Mouse (Mus musculus): ENCODE results near the gene Tsr1. TPM values are rescaled to one million over a fixed set of nuclear protein-coding genes. Genes with fewer than 3 reads are reported as not detected.

Gene Tsr1
- total and polyA plus RNA-seq, 3 experiments: 7.3 to 18.5 (median 17.7) TPM

DNA sequence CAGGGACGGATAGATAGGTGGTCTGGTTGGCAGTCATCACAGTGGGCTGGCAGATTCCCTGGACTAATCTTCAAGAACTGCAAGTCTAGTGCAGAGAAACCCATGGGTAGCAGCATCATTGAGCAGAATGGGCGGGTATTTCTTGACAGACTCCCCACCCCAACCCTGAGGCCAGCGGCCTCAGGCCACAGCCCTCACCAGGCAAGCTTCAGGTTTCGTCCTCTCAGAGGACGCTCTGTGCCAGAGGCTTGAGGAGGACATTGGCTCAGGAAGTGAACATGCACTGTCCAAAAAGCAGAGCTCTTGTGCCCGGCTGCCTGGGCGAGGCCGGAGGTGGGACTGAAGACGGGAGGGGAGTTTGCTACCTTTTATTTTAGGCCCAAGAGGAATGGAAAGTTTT lies 33.5 kb upstream of the Tsr1 start:
- TF ChIP-seq CTCF (IDR thresholded peaks at IDR 0.05): no peak
- TF ChIP-seq EP300 (IDR thresholded peaks at IDR 0.05; ENCODE audit: insufficient read depth, low read depth, low read length): no peak
- no peak for TF ChIP-seq POLR2A (IDR thresholded peaks at IDR 0.05; ENCODE audit: insufficient read depth, low read depth, low read length)
- no peak overlapping the region for H3K9ac ChIP-seq (ENCODE audit: low read depth, low read length)
- peaks cover 7% of the 10 kb centered on the region for H3K4me1 ChIP-seq (ENCODE audit: control insufficient read depth, insufficient read depth, low read length)
- no peaks in the 10 kb centered on the region for H3K79me2 ChIP-seq (replicated peaks; ENCODE audit: control insufficient read depth, insufficient read depth, low read length)
- no peaks in the 10 kb centered on the region for H3K27me3 ChIP-seq (ENCODE audit: control insufficient read depth, insufficient read depth, low read length)
- intact Hi-C loops (cut with DNase I): no loop called here
- no peak overlapping the region for H3K27ac ChIP-seq
- no peaks in the 10 kb centered on the region for H3K36me3 ChIP-seq (ENCODE audit: control insufficient read depth, insufficient read depth, low read length)
- H3K4me3 ChIP-seq: no peak overlapping the region
- 74% methylated on average over 9 of the region's 9 CpGs for WGBS
- no peak for DNase-seq

DNA sequence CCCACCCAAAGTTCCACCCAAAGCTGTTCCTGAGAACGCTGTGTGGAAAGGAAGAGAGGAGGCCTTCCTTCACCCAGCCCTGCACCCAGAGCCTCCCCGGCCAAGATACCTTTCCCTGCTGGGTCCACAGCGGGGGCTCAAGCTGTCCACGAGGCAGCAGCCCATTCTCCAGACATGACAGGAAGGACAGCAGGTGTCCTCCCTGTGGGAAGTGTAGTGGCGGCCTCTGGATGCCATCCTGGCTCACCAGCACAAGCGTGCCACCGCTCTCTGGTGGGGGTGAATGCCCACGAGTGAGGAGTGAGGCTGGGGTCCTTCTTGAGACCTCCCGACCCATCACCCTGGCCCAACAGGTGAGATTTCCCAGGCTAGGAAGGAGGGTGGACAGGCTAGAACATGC lies 32.6 kb upstream of the Tsr1 start:
- H3K27ac ChIP-seq: no peak overlapping the region
- TF ChIP-seq EP300 (IDR thresholded peaks at IDR 0.05; ENCODE audit: insufficient read depth, low read depth, low read length): no peak
- 87% methylated on average over 9 of the region's 9 CpGs for WGBS

DNA sequence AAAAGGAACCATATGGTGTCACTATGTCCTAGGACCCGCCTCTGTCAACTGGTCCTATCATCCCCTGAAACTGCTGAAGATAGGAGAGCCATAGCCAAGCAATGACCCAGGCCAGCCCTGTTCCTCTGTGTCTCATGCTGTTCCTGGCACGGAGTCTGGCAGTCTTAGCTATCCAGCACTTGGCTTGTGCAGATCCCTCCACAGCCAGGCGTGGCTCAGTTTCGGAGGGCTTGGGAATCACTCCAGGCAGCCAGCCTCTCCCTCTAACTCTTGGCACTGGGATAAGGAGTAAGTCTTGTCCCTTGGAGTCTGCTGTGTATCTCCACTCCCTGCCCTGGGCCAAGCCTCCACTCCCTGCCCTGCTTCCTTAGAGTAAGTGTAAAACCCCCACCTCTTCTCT lies 31.2 kb upstream of the Tsr1 start:
- no peaks in the 10 kb centered on the region for H3K36me3 ChIP-seq (ENCODE audit: control insufficient read depth, insufficient read depth, low read length)
- H3K4me1 ChIP-seq (ENCODE audit: control insufficient read depth, insufficient read depth, low read length): peaks cover 6% of the 10 kb centered on the region
- DNase-seq: peak; percentile 78 to 89
- no peak overlapping the region for H3K9ac ChIP-seq (ENCODE audit: low read depth, low read length)
- H3K27me3 ChIP-seq (ENCODE audit: control insufficient read depth, insufficient read depth, low read length): no peaks in the 10 kb centered on the region
- no peak for TF ChIP-seq POLR2A (IDR thresholded peaks at IDR 0.05; ENCODE audit: insufficient read depth, low read depth, low read length)
- peak; percentile 89 for TF ChIP-seq EP300 (IDR thresholded peaks at IDR 0.05; ENCODE audit: insufficient read depth, low read depth, low read length)
- TF ChIP-seq CTCF (IDR thresholded peaks at IDR 0.05): 0 out of 2 replicates have a peak, but pooled peaks have one; percentile 3
- 38% methylated on average over 4 of the region's 4 CpGs for WGBS
- H3K4me3 ChIP-seq: no peak overlapping the region
- H3K79me2 ChIP-seq (replicated peaks; ENCODE audit: control insufficient read depth, insufficient read depth, low read length): no peaks in the 10 kb centered on the region
- intact Hi-C loops (cut with DNase I): no loop called here
- H3K27ac ChIP-seq: peak overlapping the region; percentile 62

More for the DNA sequence above, 32.6 kb upstream of the Tsr1 start:
- Histone ChIP-seq H3K9ac (ENCODE audit: low read depth, low read length) (no peak overlapping the region), H3K4me1 (ENCODE audit: control insufficient read depth, insufficient read depth, low read length) (peaks cover 7% of the 10 kb centered on the region), H3K36me3 (ENCODE audit: control insufficient read depth, insufficient read depth, low read length) (no peaks in the 10 kb centered on the region), H3K4me3 (no peak overlapping the region), H3K79me2 (replicated peaks; ENCODE audit: control insufficient read depth, insufficient read depth, low read length) (no peaks in the 10 kb centered on the region), H3K27me3 (ENCODE audit: control insufficient read depth, insufficient read depth, low read length) (no peaks in the 10 kb centered on the region)
- DNase-seq: no peak
- intact Hi-C loops (cut with DNase I): no loop called here

DNA sequence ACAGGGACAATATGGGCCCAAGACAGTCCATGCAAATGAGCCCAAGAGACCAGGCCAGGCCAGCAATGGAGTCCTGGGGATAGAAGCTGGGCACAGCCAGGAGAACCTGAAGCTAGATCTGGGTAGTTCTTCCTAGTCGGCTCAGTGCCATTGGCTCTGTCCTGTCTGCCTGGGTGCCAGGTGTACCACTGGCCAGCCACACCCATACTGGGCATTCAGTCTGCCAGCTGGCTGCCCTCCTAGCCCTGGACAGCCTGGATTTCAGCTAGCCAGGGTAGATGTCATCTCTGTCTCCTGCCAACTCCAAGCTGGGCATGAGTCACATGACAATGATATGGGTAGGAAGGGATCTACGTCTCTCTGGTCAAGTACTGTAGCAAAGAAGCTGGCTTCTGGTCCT lies 30.7 kb upstream of the Tsr1 start:
- WGBS: 57% methylated on average over 2 of the region's 2 CpGs
- Histone ChIP-seq H3K9ac (ENCODE audit: low read depth, low read length) (no peak overlapping the region), H3K27me3 (ENCODE audit: control insufficient read depth, insufficient read depth, low read length) (no peaks in the 10 kb centered on the region), H3K27ac (peak overlapping the region; percentile 62), H3K79me2 (replicated peaks; ENCODE audit: control insufficient read depth, insufficient read depth, low read length) (no peaks in the 10 kb centered on the region), H3K36me3 (ENCODE audit: control insufficient read depth, insufficient read depth, low read length) (no peaks in the 10 kb centered on the region), H3K4me3 (no peak overlapping the region), H3K4me1 (ENCODE audit: control insufficient read depth, insufficient read depth, low read length) (peaks cover 6% of the 10 kb centered on the region)
- peak; percentile 73 to 89 for DNase-seq
- intact Hi-C loops (cut with DNase I): no loop called here
- TF ChIP-seq EP300 (IDR thresholded peaks at IDR 0.05; ENCODE audit: insufficient read depth, low read depth, low read length): peak; percentile 63; the same call in 1 of the 2 replicates
- TF ChIP-seq POLR2A (IDR thresholded peaks at IDR 0.05; ENCODE audit: insufficient read depth, low read depth, low read length): no peak
- TF ChIP-seq CTCF (IDR thresholded peaks at IDR 0.05): no peak

DNA sequence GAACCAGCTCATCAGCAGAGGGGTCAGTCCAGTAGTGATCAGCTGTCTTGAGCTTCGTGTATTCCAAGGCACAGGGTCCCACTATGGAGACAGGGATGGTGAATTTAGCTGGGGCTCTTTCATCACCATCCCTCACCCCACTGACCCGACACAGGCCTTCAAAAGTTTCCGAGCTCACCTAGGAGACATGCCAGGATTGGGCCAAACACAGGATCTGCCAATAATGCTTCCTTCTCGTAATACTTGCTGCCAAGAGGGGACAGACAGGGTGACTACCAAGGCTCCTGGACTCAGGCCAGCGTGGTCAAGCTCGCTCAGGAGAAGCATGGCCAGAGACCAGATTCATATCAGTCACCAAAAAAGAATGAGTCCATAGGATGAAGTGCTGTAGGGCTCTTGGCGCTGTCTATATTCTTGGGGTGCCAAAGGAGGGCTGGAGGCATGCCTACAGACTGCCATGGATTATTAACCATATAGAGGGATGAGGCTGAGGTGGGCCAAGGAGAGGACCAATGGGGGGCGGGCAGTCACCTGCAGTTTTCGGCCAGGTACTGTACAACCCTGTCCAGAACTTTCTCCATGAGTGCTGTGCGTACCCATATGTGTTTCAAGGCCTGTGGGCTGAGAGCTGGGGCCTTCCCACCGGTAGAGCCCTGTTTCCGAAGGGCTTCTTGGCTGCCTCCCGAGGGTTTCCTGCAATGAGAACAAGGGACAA lies 29.7 kb upstream of the Tsr1 start:
- WGBS: 81% methylated on average over 13 of the region's 13 CpGs
- Histone ChIP-seq H3K27me3 (ENCODE audit: control insufficient read depth, insufficient read depth, low read length) (no peaks in the 10 kb centered on the region), H3K4me1 (ENCODE audit: control insufficient read depth, insufficient read depth, low read length) (peaks cover 6% of the 10 kb centered on the region), H3K27ac (no peak overlapping the region), H3K79me2 (replicated peaks; ENCODE audit: control insufficient read depth, insufficient read depth, low read length) (no peaks in the 10 kb centered on the region), H3K9ac (ENCODE audit: low read depth, low read length) (no peak overlapping the region), H3K4me3 (no peak overlapping the region), H3K36me3 (ENCODE audit: control insufficient read depth, insufficient read depth, low read length) (no peaks in the 10 kb centered on the region)
- DNase-seq: no peak
- intact Hi-C loops (cut with DNase I): no loop called here
- TF ChIP-seq POLR2A (IDR thresholded peaks at IDR 0.05; ENCODE audit: insufficient read depth, low read depth, low read length): no peak
- TF ChIP-seq EP300 (IDR thresholded peaks at IDR 0.05; ENCODE audit: insufficient read depth, low read depth, low read length): no peak
- no peak for TF ChIP-seq CTCF (IDR thresholded peaks at IDR 0.05)

DNA sequence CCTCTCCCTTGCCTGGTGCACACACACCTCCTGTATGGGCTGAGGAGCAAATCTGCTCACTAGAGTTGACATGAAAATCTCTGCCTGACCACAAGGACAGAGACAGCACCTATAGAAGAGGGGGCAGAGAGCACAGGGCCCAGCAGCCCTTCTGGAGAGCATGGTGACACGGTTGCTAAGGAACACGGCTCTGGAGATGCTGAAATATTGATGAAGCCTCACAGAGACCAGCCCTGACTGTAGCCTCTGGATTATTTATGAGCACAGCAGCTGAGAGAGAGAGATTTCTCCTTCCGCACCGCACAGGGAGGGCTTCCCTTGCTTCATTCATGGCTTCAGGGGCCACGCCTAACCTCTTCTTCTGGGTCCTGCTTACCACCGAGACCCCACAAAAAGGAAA lies 28.3 kb upstream of the Tsr1 start:
- Histone ChIP-seq H3K27me3 (ENCODE audit: control insufficient read depth, insufficient read depth, low read length) (no peaks in the 10 kb centered on the region), H3K36me3 (ENCODE audit: control insufficient read depth, insufficient read depth, low read length) (no peaks in the 10 kb centered on the region), H3K4me1 (ENCODE audit: control insufficient read depth, insufficient read depth, low read length) (peaks cover 6% of the 10 kb centered on the region), H3K9ac (ENCODE audit: low read depth, low read length) (no peak overlapping the region), H3K4me3 (no peak overlapping the region), H3K79me2 (replicated peaks; ENCODE audit: control insufficient read depth, insufficient read depth, low read length) (no peaks in the 10 kb centered on the region), H3K27ac (no peak overlapping the region)
- WGBS: 90% methylated on average over 6 of the region's 6 CpGs
- intact Hi-C loops (cut with DNase I): no loop called here
- no peak for DNase-seq
- TF ChIP-seq CTCF (IDR thresholded peaks at IDR 0.05) (no peak), POLR2A (IDR thresholded peaks at IDR 0.05; ENCODE audit: insufficient read depth, low read depth, low read length) (no peak), EP300 (IDR thresholded peaks at IDR 0.05; ENCODE audit: insufficient read depth, low read depth, low read length) (no peak)

Measured in heart, adult 2 months (tissue).